In the genomic region with DNA sequence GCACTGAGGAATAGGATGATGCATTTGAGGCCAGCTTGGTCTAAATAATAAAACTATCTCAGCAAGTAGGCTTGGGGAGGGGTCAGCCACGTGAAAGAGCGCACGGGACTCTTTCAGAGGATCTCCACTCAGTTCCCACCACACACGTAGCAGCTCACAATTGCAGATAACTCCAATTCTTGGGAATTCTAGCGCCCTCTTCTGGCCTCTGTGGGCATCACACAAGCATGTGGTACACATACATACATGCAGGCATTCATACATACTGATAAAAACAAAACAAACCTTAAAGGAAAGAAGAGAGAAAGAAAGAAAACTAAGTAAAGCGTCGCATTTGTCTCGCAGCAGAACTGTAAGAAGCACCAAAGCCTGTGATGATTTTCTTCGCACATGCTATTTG, we compare ENCODE assay signal across 10 mouse cellular contexts. TPM values are rescaled to one million over a fixed set of nuclear protein-coding genes. Genes with fewer than 3 reads are reported as not detected.
A peak's percentile ranks its signal among the peaks of the same experiment; 100 is the strongest.
DNase-seq lines count a peak whose midpoint lies in the region; ATAC-seq and TF ChIP-seq lines count a peak whose summit lies in the region.
"Had no signal": no experiment of that assay in that cellular context is flagged by ENCODE, and none has a peak within 500 bp of the region (broad histone marks: within the 10 kb centered on the region; RNA-seq: fewer than 3 reads in every experiment).

No protein-coding gene starts in this region.

- no peaks in the 10 kb centered on the region for H3K9me3 ChIP-seq in hindbrain, postnatal 0 days (ENCODE audit: low read length)
- H3K9me3 ChIP-seq in hindbrain, embryonic 12.5 days (replicated peaks): no peaks in the 10 kb centered on the region
- H3K9me3 ChIP-seq in neural tube, embryonic 15.5 days (replicated peaks): no peaks in the 10 kb centered on the region

- H3K36me3 ChIP-seq in hindbrain, postnatal 0 days (ENCODE audit: insufficient read depth, low read length): no peaks in the 10 kb centered on the region
- H3K36me3 ChIP-seq in hindbrain, embryonic 12.5 days: no peaks in the 10 kb centered on the region
- no peaks in the 10 kb centered on the region for H3K36me3 ChIP-seq in neural tube, embryonic 15.5 days
- H3K36me3 ChIP-seq in splenic B cell, adult 2 months (ENCODE audit: control insufficient read depth, insufficient read depth, low read length, poor library complexity, severe bottlenecking): no peaks in the 10 kb centered on the region

- DNase-seq in hindbrain, postnatal 0 days (ENCODE audit: low spot score): peak; percentile 16
- no peak for DNase-seq in neural tube, embryonic 10.5 days (ENCODE audit: extremely low spot score, low spot score)
- peak; percentile 35 to 36 for DNase-seq in cerebellum, adult 18-20 months
- DNase-seq in splenic B cell, adult 2 months (ENCODE audit: low read depth, low spot score): peak; percentile 23
- DNase-seq in c-Kit-positive CD71-positive TER-119-positive erythroid progenitor cells, embryonic 14.5 days (ENCODE audit: low spot score): no peak
- DNase-seq: gastrocnemius, postnatal 25 days; kidney, postnatal 10 days; lung, adult 18-20 months had no signal

- WGBS in hindbrain, postnatal 0 days: 81% methylated on average over 9 of the region's 9 CpGs
- 78% methylated on average over 9 of the region's 9 CpGs for WGBS in hindbrain, embryonic 12.5 days
- 83% methylated on average over 9 of the region's 9 CpGs for WGBS in neural tube, embryonic 15.5 days

- no peak for ATAC-seq in hindbrain, postnatal 0 days
- no peak for ATAC-seq in hindbrain, embryonic 12.5 days (ENCODE audit: low FRiP score)
- no peak for ATAC-seq in neural tube, embryonic 15.5 days (ENCODE audit: low FRiP score)

- H3K27me3 ChIP-seq in hindbrain, postnatal 0 days (ENCODE audit: insufficient read depth, low read length): no peaks in the 10 kb centered on the region
- peaks cover 35% of the 10 kb centered on the region for H3K27me3 ChIP-seq in hindbrain, embryonic 12.5 days
- H3K27me3 ChIP-seq in neural tube, embryonic 15.5 days (replicated peaks): peaks cover 9% of the 10 kb centered on the region
- peaks cover 2% of the 10 kb centered on the region; the same call in 1 of the 2 replicates for H3K27me3 ChIP-seq in splenic B cell, adult 2 months (ENCODE audit: control insufficient read depth, insufficient read depth, low read length, poor library complexity, severe bottlenecking)

- peak; percentile 49 for TF ChIP-seq CTCF in hindbrain, postnatal 0 days (IDR thresholded peaks at IDR 0.05; ENCODE audit: low read depth)

- H3K27ac ChIP-seq in hindbrain, postnatal 0 days: no peak overlapping the region
- no peak overlapping the region for H3K27ac ChIP-seq in hindbrain, embryonic 12.5 days
- no peak overlapping the region for H3K27ac ChIP-seq in neural tube, embryonic 15.5 days (replicated peaks)

- no peak overlapping the region for H3K9ac ChIP-seq in hindbrain, postnatal 0 days (replicated peaks; ENCODE audit: low read length)
- no peak overlapping the region for H3K9ac ChIP-seq in hindbrain, embryonic 12.5 days
- H3K9ac ChIP-seq in neural tube, embryonic 15.5 days (replicated peaks): no peak overlapping the region

- H3K4me1 ChIP-seq in hindbrain, postnatal 0 days (ENCODE audit: insufficient read depth, low read length): no peaks in the 10 kb centered on the region
- peaks cover 11% of the 10 kb centered on the region; the same call in 1 of the 2 replicates for H3K4me1 ChIP-seq in hindbrain, embryonic 12.5 days
- H3K4me1 ChIP-seq in neural tube, embryonic 15.5 days: peaks cover 20% of the 10 kb centered on the region

- 0 out of 2 replicates have a peak overlapping the region, but pooled peaks have one; percentile 64 for H3K4me3 ChIP-seq in hindbrain, postnatal 0 days (ENCODE audit: low read length)
- no peak overlapping the region for H3K4me3 ChIP-seq in hindbrain, embryonic 12.5 days
- H3K4me3 ChIP-seq in neural tube, embryonic 15.5 days (replicated peaks): peak overlapping the region; percentile 73; the same call in 1 of the 2 replicates

- peak overlapping the region; percentile 98 for H3K4me2 ChIP-seq in hindbrain, postnatal 0 days (ENCODE audit: low read depth, low read length)
- H3K4me2 ChIP-seq in hindbrain, embryonic 12.5 days (replicated peaks): no peak overlapping the region
- peak overlapping the region; percentile 96 for H3K4me2 ChIP-seq in neural tube, embryonic 15.5 days

RNA-seq across cellular contexts. Expression of gene Sidt1, which starts 2.3 kb away (rescaled TPM):
- total RNA-seq in hindbrain, postnatal 0 days (2014; rRNA removed): 36.1 and 44.3 TPM in 2 replicates
- polyA plus RNA-seq in hindbrain, postnatal 0 days (2015; fragmentation: Nextera tagmentation; extraction: Ambion mirVana): 21.8 and 22.5 TPM in 2 replicates
- 0.42 and 0.71 TPM in 2 replicates for polyA plus RNA-seq in hindbrain, embryonic 12.5 days (2016; fragmentation: Nextera tagmentation; extraction: Ambion mirVana)
- polyA plus RNA-seq in neural tube, embryonic 15.5 days (2015; fragmentation: Nextera tagmentation; extraction: Ambion mirVana): 13.3 and 15.4 TPM in 2 replicates

RNA-seq across cellular contexts. Expression of gene Spice1, which starts 16.3 kb away (rescaled TPM):
- 8.1 and 9.7 TPM in 2 replicates for total RNA-seq in hindbrain, postnatal 0 days (2014; rRNA removed)
- 9.0 and 9.6 TPM in 2 replicates for polyA plus RNA-seq in hindbrain, postnatal 0 days (2015; fragmentation: Nextera tagmentation; extraction: Ambion mirVana)
- 25.5 and 27.0 TPM in 2 replicates for polyA plus RNA-seq in hindbrain, embryonic 12.5 days (2016; fragmentation: Nextera tagmentation; extraction: Ambion mirVana)
- polyA plus RNA-seq in neural tube, embryonic 15.5 days (2015; fragmentation: Nextera tagmentation; extraction: Ambion mirVana): 12.1 and 15.1 TPM in 2 replicates

Comparison
In these comparisons a context has a peak if more than half of its experiments do, and no peak if none do; other contexts are left out.
1. DNase-seq: peak in hindbrain, postnatal 0 days (single experiment), cerebellum, adult 18-20 months (2 of 2) and splenic B cell, adult 2 months (single experiment); none in neural tube, embryonic 10.5 days (single experiment) and c-Kit-positive CD71-positive TER-119-positive erythroid progenitor cells, embryonic 14.5 days (single experiment).